Mouse (Mus musculus) left cerebral cortex, adult 18-20 months (tissue): ENCODE data around the gene Olfr267. TPM values are rescaled to one million over a fixed set of nuclear protein-coding genes. Genes with fewer than 3 reads are reported as not detected.

Experiments used
- DNase-seq, 2 experiments: peaks; one replicate each; pipeline ENCODE4 v3.0.0; 2021 to 2022; ENCODE audit warnings: low spot score in 2 of 2, mixed read lengths in 1 of 2
- long read RNA-seq, 2 experiments: library from polyadenylated mRNA; stranded (forward); transcript quantifications; one replicate each; pipeline ENCODE4 v2.0.0; 2021
- total RNA-seq, 2 experiments: library from RNA; stranded (reverse); gene quantifications; 2 replicates each; pipeline ENCODE4 v1.2.3; 2021

Gene Olfr267
- total RNA-seq: under 1 TPM; 0.26 to 0.33 TPM
- long read RNA-seq, experiment 1: 0 reads
- long read RNA-seq, experiment 2: 0 reads

DNA sequence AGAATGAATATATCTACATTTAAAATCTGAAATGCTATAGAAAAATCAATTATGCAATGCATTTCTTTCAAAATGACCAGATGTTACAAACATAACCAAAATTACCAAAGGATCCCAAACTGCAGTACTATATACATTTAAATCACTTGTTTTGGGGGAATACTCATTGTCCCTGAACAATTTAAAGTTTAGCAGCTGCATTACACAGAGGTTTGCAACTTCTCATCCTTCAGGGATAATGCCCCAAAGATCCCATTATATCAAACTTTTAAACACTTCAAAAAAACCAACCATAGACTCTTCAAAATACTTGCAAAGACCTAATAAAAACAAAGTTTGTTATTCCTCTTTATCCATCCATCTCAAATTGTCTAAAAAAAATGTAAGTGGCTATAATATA lies at the start of gene Olfr267:
Gene Olfr267, minus strand, starts transcription at position 101 of the 400 bp plus-strand sequence.
- no peak for DNase-seq

DNA sequence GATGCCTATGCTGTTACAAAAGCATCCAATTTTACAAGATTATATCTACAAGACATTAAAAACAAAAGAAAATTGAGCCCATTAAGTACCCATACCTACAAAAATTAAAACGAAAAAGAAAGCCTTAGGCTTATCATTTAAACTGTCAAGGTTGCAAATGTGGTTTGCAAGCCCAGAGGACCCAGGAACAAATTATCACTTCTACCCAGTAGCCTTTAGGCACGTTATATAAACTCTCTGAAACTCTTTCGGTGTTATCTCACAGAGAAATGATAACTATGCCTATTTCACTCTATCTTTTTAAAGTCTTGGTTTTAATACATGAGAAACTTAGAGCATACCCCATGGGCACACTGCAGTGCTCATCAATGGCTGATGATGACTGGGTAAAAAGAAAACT lies 45.4 kb upstream of the Olfr267 start:
- DNase-seq: no peak

DNA sequence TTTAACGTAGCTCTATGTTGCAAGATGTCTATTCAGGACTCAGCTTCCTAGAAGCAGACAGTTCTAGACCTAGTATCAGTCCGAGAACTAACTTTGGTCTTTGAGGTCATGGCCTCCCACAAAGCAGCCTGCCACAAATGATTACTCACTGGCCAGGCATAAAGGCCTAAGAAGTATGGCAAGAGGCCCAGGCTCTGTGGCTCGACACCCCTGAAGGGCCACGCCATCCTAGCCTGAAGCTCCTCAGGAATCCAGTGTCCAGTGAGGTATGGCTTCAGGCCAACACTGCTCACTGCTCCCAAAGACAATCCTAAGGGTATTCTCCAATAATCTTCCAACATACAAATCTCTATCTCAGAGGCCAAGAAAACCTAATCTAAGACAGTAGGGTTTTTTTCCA lies 38.4 kb upstream of the Olfr267 start:
- DNase-seq: no peak

DNA sequence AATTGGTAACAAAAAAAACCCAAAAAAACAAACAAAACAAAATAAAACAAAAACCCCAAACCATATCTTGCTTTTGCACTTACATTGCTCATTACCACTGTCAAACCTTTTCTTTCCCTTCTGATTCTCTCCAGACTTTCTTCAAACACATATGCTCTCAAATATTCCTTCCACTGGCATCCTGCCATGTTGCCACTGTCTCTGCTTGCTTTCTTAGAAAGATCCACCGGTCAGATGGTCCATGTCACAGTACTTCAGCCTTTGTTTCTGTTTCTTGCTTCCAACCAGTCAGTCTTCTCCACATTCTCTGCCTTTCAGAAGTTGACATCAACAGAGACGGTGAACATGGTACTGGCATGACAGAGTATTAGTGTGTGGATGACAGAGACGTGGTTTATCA lies 857 bp downstream of the Olfr267 start:
- no peak for DNase-seq

DNA sequence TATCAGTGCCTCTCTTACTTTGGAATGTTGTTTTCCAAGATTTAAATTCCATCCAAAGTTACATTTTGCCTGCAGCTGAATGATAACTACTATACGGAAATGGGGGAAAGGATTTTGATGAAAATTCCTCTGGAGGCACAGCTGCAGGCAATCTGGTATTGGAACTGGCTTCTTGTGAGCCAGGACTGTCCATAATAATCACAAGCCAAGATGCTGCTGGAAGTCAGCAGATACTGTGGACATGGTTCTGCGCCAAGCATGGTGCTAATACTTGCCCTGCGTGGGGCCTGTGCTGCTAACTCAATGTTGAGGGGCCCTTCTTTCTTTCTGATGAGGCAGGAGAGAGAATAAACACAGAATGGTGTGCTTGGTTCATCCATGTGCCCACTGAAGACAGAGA lies 24.1 kb downstream of the Olfr267 start:
- DNase-seq: no peak

DNA sequence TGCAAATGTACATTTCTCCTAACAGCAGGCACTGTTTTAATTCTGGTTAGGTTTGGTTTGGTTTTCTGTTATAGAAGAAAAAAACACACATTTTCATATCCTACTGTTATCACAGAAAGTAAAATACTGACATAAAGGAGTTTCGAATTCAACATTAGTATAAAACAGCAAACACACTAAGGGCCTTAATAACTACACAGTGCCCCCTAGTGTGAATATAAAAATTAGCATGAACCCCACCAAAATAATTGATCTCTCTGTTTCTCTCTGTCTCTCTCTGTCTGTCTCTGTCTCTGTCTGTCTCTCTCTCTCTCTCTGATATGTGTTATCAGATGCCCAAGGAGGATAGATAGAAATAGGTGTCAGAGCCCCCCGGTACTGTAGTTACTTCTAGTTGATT lies 38.0 kb downstream of the Olfr267 start:
- DNase-seq: no peak

DNA sequence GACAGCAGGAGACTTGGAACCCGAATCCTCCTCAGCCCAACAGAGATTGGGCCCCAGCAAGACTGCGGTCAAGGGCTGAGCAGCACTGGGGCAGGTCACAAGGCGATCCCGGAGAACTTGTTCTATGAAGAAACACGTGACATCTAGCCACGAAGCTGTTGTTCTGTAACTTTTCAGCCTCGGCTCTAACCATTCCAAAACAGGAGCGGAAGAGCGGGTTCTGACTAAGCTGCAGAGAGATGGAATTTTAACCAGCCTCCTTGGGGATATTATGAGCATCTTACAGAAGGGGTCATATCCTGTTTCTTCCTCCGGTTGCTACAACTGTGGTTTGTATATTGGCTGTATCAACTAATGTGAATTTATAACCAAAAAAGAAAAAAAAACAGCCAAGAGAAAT lies 38.4 kb downstream of the Olfr267 start:
- peak; percentile 2 to 8 for DNase-seq

DNA sequence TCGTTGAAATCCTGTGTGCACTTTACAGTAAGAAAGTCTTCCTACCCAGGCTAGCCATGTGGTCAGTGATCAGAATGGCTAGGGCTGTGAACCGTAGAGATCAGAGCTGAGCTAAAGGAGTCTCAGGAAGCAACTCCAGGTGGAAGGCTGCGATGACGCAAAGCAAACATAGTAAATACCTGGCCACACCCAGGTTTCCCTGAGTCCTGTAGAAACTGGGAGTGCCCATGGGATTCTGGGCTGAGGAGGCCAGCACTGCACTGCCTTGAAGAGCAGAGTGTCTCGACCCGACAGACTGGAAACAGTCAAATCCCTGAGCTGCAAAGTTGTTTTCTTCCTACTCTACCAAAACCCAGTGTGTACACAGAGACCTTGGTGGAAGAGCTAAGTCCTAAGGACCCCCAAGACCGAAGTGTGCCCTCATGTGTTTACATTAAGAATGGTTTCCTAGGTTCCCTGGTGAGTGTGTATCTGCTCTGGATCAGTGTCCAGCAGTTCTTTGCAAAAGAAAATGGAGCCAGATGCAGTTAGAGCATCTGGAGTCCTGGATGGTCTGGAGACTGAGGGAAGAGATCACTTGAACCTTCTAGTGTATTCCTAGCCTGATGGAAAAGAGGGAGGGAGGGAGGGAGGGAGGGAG lies 41.8 kb downstream of the Olfr267 start:
- no peak for DNase-seq

DNA sequence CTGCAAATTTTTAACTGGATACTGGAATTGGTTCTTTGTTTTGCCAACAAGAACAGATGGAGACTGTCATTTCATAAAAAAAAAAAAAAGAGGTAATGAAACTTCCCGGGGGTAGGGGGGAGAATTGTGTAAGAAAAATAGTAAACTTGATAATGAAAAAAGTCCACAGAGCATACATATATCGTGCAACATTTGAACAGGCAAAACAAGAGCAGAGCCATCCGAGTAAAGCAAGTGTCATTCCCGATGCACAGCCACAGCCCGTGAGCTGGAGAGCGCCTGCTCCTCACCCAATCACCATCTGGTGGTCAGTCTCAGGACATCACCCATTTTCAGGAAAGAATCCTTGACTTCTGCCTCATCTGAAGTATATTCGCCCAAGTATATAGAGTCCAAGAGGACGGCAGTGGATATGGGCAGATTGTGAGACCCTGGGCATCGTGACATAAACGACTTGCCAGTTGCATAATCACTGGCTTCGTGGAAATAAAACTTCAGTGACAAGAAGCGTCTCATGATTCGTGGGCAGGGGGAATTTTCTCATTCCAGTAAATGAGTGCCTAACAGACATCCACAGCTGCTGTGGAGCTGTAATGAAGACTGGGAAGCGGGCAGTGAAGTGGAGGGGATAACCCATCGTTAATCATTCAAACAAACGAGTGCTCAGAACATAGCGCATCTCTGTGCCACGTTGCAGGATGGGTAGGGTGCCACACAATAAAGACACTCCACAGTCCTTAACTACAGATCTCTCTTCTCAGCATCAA lies 50.5 kb downstream of the Olfr267 start:
- DNase-seq: peak in 1 of 2 experiments; percentile 12

Other genes with a start within 250 kb of the Olfr267 start
- gene Lpar1, start 233.8 kb downstream of the Olfr267 start, total RNA-seq: 10 to 100 TPM; 14.1 to 19.4 TPM
- gene Ecpas, start 125.0 kb upstream of the Olfr267 start, total RNA-seq: 100 to 1,000 TPM; 132 to 133 TPM
- 10 to 100 TPM; 57.7 to 61.3 TPM for gene Zkscan16, start 155.9 kb upstream of the Olfr267 start, total RNA-seq
- gene Ptgr1, start 199.4 kb upstream of the Olfr267 start, total RNA-seq: 1 to 10 TPM; 2.1 TPM
- 1 to 10 TPM; 5.7 TPM for gene Dnajc25, start 207.3 kb upstream of the Olfr267 start, total RNA-seq
- gene Gm20503, start 215.5 kb upstream of the Olfr267 start, total RNA-seq: 1 to 10 TPM; 1.7 to 3.3 TPM
- gene Gng10, start 247.4 kb upstream of the Olfr267 start, total RNA-seq: 10 to 100 TPM; 63.3 to 64.8 TPM